In genomic region chr4:58944695-58945094, GRCm38 (mm10) we compare ENCODE assay signal across 13 mouse cellular contexts. TPM values are rescaled to one million over a fixed set of nuclear protein-coding genes. Genes with fewer than 3 reads are reported as not detected.
DNase-seq lines count a peak whose midpoint lies in the region; ATAC-seq and TF ChIP-seq lines count a peak whose summit lies in the region.
"Had no signal": no experiment of that assay in that cellular context is flagged by ENCODE, and none has a peak within 500 bp of the region (broad histone marks: within the 10 kb centered on the region; RNA-seq: fewer than 3 reads in every experiment).

No protein-coding gene starts in this region.

- intact Hi-C loops in gastrocnemius, postnatal 14 days (cut with DNase I; ENCODE audit: low total_unique reads) = no loop called here

- no peak for DNase-seq in hindbrain, embryonic 11.5 days (ENCODE audit: low spot score)
- no peak for DNase-seq in stomach, postnatal 0 days (ENCODE audit: low spot score)
- DNase-seq in c-Kit-positive CD71-positive TER-119-positive erythroid progenitor cells, embryonic 14.5 days (ENCODE audit: low spot score) = no peak
- no peak for DNase-seq in gastrocnemius, postnatal 14 days
- DNase-seq: kidney, adult 18-20 months; retina, postnatal 1 day had no signal

- H3K4me1 ChIP-seq in hindbrain, embryonic 12.5 days = peaks cover 11% of the 10 kb centered on the region
- no peaks in the 10 kb centered on the region for H3K4me1 ChIP-seq in hindbrain, embryonic 11.5 days (replicated peaks; ENCODE audit: control insufficient read depth, insufficient read depth, low read length)
- peaks cover 5% of the 10 kb centered on the region; the same call in 1 of the 2 replicates for H3K4me1 ChIP-seq in stomach, embryonic 14.5 days (ENCODE audit: control insufficient read depth, insufficient read depth, low read length)
- H3K4me1 ChIP-seq in stomach, postnatal 0 days (replicated peaks; ENCODE audit: control insufficient read depth, insufficient read depth) = peaks cover 2% of the 10 kb centered on the region; the same call in 1 of the 2 replicates
- peaks cover 14% of the 10 kb centered on the region; the same call in 1 of the 2 replicates for H3K4me1 ChIP-seq in midbrain, embryonic 12.5 days

- H3K4me3 ChIP-seq in hindbrain, embryonic 12.5 days = no peak overlapping the region
- no peak overlapping the region for H3K4me3 ChIP-seq in hindbrain, embryonic 11.5 days (ENCODE audit: low read depth, low read length)
- no peak overlapping the region for H3K4me3 ChIP-seq in stomach, embryonic 14.5 days (ENCODE audit: low read depth, low read length)
- no peak overlapping the region for H3K4me3 ChIP-seq in stomach, postnatal 0 days (ENCODE audit: low read depth, low read length)
- H3K4me3 ChIP-seq in midbrain, embryonic 12.5 days = no peak overlapping the region

- peak overlapping the region; percentile 87; the same call in 1 of the 2 replicates for H3K4me2 ChIP-seq in hindbrain, embryonic 12.5 days (replicated peaks)
- H3K4me2 ChIP-seq in hindbrain, embryonic 11.5 days (replicated peaks; ENCODE audit: low read depth, low read length) = no peak overlapping the region
- 0 out of 2 replicates have a peak overlapping the region, but pooled peaks have one; percentile 88 for H3K4me2 ChIP-seq in stomach, embryonic 14.5 days (replicated peaks; ENCODE audit: low read depth, low read length)
- no peak overlapping the region for H3K4me2 ChIP-seq in stomach, postnatal 0 days (replicated peaks; ENCODE audit: low read depth)
- peak overlapping the region; percentile 83; the same call in 1 of the 2 replicates for H3K4me2 ChIP-seq in midbrain, embryonic 12.5 days (replicated peaks)

- H3K9me3 ChIP-seq in hindbrain, embryonic 12.5 days (replicated peaks) = no peaks in the 10 kb centered on the region
- no peaks in the 10 kb centered on the region for H3K9me3 ChIP-seq in hindbrain, embryonic 11.5 days (ENCODE audit: control insufficient read depth, low read length)
- H3K9me3 ChIP-seq in stomach, embryonic 14.5 days (ENCODE audit: control insufficient read depth, low read depth, low read length) = no peaks in the 10 kb centered on the region
- H3K9me3 ChIP-seq in stomach, postnatal 0 days (ENCODE audit: control insufficient read depth, low read length) = no peaks in the 10 kb centered on the region
- H3K9me3 ChIP-seq in midbrain, embryonic 12.5 days = no peaks in the 10 kb centered on the region
- H3K9me3 ChIP-seq: heart, embryonic 13.5 days had no signal

- 66% methylated on average over 5 of the region's 5 CpGs for WGBS in hindbrain, embryonic 12.5 days
- 71% methylated on average over 5 of the region's 5 CpGs for WGBS in hindbrain, embryonic 11.5 days
- WGBS in stomach, embryonic 14.5 days = 63% methylated on average over 5 of the region's 5 CpGs
- WGBS in stomach, postnatal 0 days = 60% methylated on average over 5 of the region's 5 CpGs
- 69% methylated on average over 5 of the region's 5 CpGs for WGBS in midbrain, embryonic 12.5 days

- no peak for TF ChIP-seq CTCF in stomach, postnatal 0 days (IDR thresholded peaks at IDR 0.05; ENCODE audit: low read depth)

- no peaks in the 10 kb centered on the region for H3K36me3 ChIP-seq in hindbrain, embryonic 12.5 days
- H3K36me3 ChIP-seq in hindbrain, embryonic 11.5 days (ENCODE audit: control insufficient read depth, insufficient read depth, low read length) = no peaks in the 10 kb centered on the region
- no peaks in the 10 kb centered on the region; the same call in 1 of the 2 replicates for H3K36me3 ChIP-seq in stomach, embryonic 14.5 days (ENCODE audit: control insufficient read depth, insufficient read depth, low read length)
- H3K36me3 ChIP-seq in stomach, postnatal 0 days (ENCODE audit: control insufficient read depth, insufficient read depth, low read length) = no peaks in the 10 kb centered on the region
- H3K36me3 ChIP-seq in midbrain, embryonic 12.5 days = no peaks in the 10 kb centered on the region
- H3K36me3 ChIP-seq: heart, embryonic 13.5 days had no signal

- H3K9ac ChIP-seq in hindbrain, embryonic 12.5 days = no peak overlapping the region
- H3K9ac ChIP-seq in hindbrain, embryonic 11.5 days (ENCODE audit: low read depth, low read length) = no peak overlapping the region
- no peak overlapping the region for H3K9ac ChIP-seq in stomach, embryonic 14.5 days (replicated peaks; ENCODE audit: low read depth, low read length)
- no peak overlapping the region for H3K9ac ChIP-seq in stomach, postnatal 0 days (ENCODE audit: low read length)
- H3K9ac ChIP-seq in midbrain, embryonic 12.5 days (replicated peaks) = no peak overlapping the region

- ATAC-seq in hindbrain, embryonic 12.5 days (ENCODE audit: low FRiP score) = no peak
- no peak for ATAC-seq in hindbrain, embryonic 11.5 days (ENCODE audit: low FRiP score)
- no peak for ATAC-seq in stomach, embryonic 14.5 days (ENCODE audit: insufficient number of reproducible peaks, insufficient read depth, low FRiP score, low read depth)
- no peak for ATAC-seq in stomach, postnatal 0 days (ENCODE audit: low FRiP score, low TSS enrichment)
- no peak for ATAC-seq in midbrain, embryonic 12.5 days (ENCODE audit: low FRiP score, low read depth)
- ATAC-seq in activated CD4-positive, CD25-positive, alpha-beta regulatory T cell, adult 4 months = no peak

- no peaks in the 10 kb centered on the region for H3K27me3 ChIP-seq in hindbrain, embryonic 12.5 days
- no peaks in the 10 kb centered on the region for H3K27me3 ChIP-seq in hindbrain, embryonic 11.5 days (ENCODE audit: control insufficient read depth, insufficient read depth, low read length)
- H3K27me3 ChIP-seq in stomach, embryonic 14.5 days (ENCODE audit: control insufficient read depth, insufficient read depth, low read length) = no peaks in the 10 kb centered on the region
- H3K27me3 ChIP-seq in stomach, postnatal 0 days (ENCODE audit: control insufficient read depth, insufficient read depth, low read length) = no peaks in the 10 kb centered on the region
- peaks cover 17% of the 10 kb centered on the region for H3K27me3 ChIP-seq in midbrain, embryonic 12.5 days

- no peak for TF ChIP-seq EP300 in stomach, postnatal 0 days (optimal IDR thresholded peaks at IDR 0.05)

- H3K27ac ChIP-seq in hindbrain, embryonic 12.5 days = no peak overlapping the region
- H3K27ac ChIP-seq in hindbrain, embryonic 11.5 days (ENCODE audit: low read depth, low read length) = no peak overlapping the region
- H3K27ac ChIP-seq in stomach, embryonic 14.5 days (ENCODE audit: low read length) = no peak overlapping the region
- no peak overlapping the region for H3K27ac ChIP-seq in stomach, postnatal 0 days (replicated peaks)
- no peak overlapping the region for H3K27ac ChIP-seq in midbrain, embryonic 12.5 days (replicated peaks)
- H3K27ac ChIP-seq: heart, embryonic 13.5 days had no signal

RNA-seq across cellular contexts. Expression of gene Zkscan16, which starts 1.3 kb away (rescaled TPM):
- 1.1 TPM in 2 replicates for polyA plus RNA-seq in hindbrain, embryonic 12.5 days (2016; fragmentation: Nextera tagmentation; extraction: Ambion mirVana)
- 0.73 and 0.93 TPM in 2 replicates for polyA plus RNA-seq in hindbrain, embryonic 11.5 days (2014; fragmentation: Nextera tagmentation; extraction: Ambion mirVana)
- 0.68 and 1.2 TPM in 2 replicates for polyA plus RNA-seq in stomach, embryonic 14.5 days (2014; fragmentation: Nextera tagmentation; extraction: Ambion mirVana)
- 0.11 and 0.13 TPM in 2 replicates for polyA plus RNA-seq in stomach, postnatal 0 days (2015; fragmentation: Nextera tagmentation; extraction: Ambion mirVana)
- 1.1 TPM in 2 replicates for polyA plus RNA-seq in midbrain, embryonic 12.5 days (2016; fragmentation: Nextera tagmentation; extraction: Ambion mirVana)
- under 1 TPM; 0.16 to 0.18 TPM for total RNA-seq in gastrocnemius, postnatal 14 days (2021)
- not detected for polyA plus RNA-seq in activated CD4-positive, CD25-positive, alpha-beta regulatory T cell, adult 4 months (2017; shearing (Covaris generic))
- total RNA-seq: megakaryocyte progenitor cell, adult 5-6 weeks had no signal
- polyA plus RNA-seq: CD4-positive, CD25-positive, alpha-beta regulatory T cell, adult 4 months had no signal

RNA-seq across cellular contexts. Expression of gene Ecpas, which starts 32.1 kb away (rescaled TPM):
- polyA plus RNA-seq in hindbrain, embryonic 12.5 days (2016; fragmentation: Nextera tagmentation; extraction: Ambion mirVana) = 43.7 and 45.5 TPM in 2 replicates
- polyA plus RNA-seq in hindbrain, embryonic 11.5 days (2014; fragmentation: Nextera tagmentation; extraction: Ambion mirVana) = 41.9 and 43.4 TPM in 2 replicates
- 41.0 and 47.7 TPM in 2 replicates for polyA plus RNA-seq in stomach, embryonic 14.5 days (2014; fragmentation: Nextera tagmentation; extraction: Ambion mirVana)
- 13.4 and 13.6 TPM in 2 replicates for polyA plus RNA-seq in stomach, postnatal 0 days (2015; fragmentation: Nextera tagmentation; extraction: Ambion mirVana)
- 36.6 and 39.9 TPM in 2 replicates for polyA plus RNA-seq in midbrain, embryonic 12.5 days (2016; fragmentation: Nextera tagmentation; extraction: Ambion mirVana)
- 100 to 1,000 TPM; 206 to 221 TPM for total RNA-seq in gastrocnemius, postnatal 14 days (2021)
- 10 to 100 TPM; 24.3 to 25.1 TPM for polyA plus RNA-seq in activated CD4-positive, CD25-positive, alpha-beta regulatory T cell, adult 4 months (2017; shearing (Covaris generic))

RNA-seq across cellular contexts. Expression of gene Ptgr1, which starts 42.2 kb away (rescaled TPM):
- 15.0 and 15.5 TPM in 2 replicates for polyA plus RNA-seq in hindbrain, embryonic 12.5 days (2016; fragmentation: Nextera tagmentation; extraction: Ambion mirVana)
- polyA plus RNA-seq in hindbrain, embryonic 11.5 days (2014; fragmentation: Nextera tagmentation; extraction: Ambion mirVana) = 17.4 and 19.5 TPM in 2 replicates
- polyA plus RNA-seq in stomach, embryonic 14.5 days (2014; fragmentation: Nextera tagmentation; extraction: Ambion mirVana) = 63.4 and 67.3 TPM in 2 replicates
- polyA plus RNA-seq in stomach, postnatal 0 days (2015; fragmentation: Nextera tagmentation; extraction: Ambion mirVana) = 454 and 488 TPM in 2 replicates
- 11.4 and 12.0 TPM in 2 replicates for polyA plus RNA-seq in midbrain, embryonic 12.5 days (2016; fragmentation: Nextera tagmentation; extraction: Ambion mirVana)
- total RNA-seq in gastrocnemius, postnatal 14 days (2021) = 1 to 10 TPM; 3.4 to 3.7 TPM
- under 1 TPM; 0.62 to 0.80 TPM for polyA plus RNA-seq in activated CD4-positive, CD25-positive, alpha-beta regulatory T cell, adult 4 months (2017; shearing (Covaris generic))

RNA-seq across cellular contexts. Expression of gene Dnajc25, which starts 50.2 kb away (rescaled TPM):
- 7.5 and 8.6 TPM in 2 replicates for polyA plus RNA-seq in hindbrain, embryonic 12.5 days (2016; fragmentation: Nextera tagmentation; extraction: Ambion mirVana)
- 5.4 and 6.5 TPM in 2 replicates for polyA plus RNA-seq in hindbrain, embryonic 11.5 days (2014; fragmentation: Nextera tagmentation; extraction: Ambion mirVana)
- 14.4 and 16.9 TPM in 2 replicates for polyA plus RNA-seq in stomach, embryonic 14.5 days (2014; fragmentation: Nextera tagmentation; extraction: Ambion mirVana)
- polyA plus RNA-seq in stomach, postnatal 0 days (2015; fragmentation: Nextera tagmentation; extraction: Ambion mirVana) = 13.4 and 13.7 TPM in 2 replicates
- 6.5 and 10.1 TPM in 2 replicates for polyA plus RNA-seq in midbrain, embryonic 12.5 days (2016; fragmentation: Nextera tagmentation; extraction: Ambion mirVana)
- 10 to 100 TPM; 10.5 to 12.1 TPM for total RNA-seq in gastrocnemius, postnatal 14 days (2021)
- 1 to 10 TPM in 1 of 2 experiments, under 1 TPM in 1; 0.56 to 1.0 TPM for polyA plus RNA-seq in activated CD4-positive, CD25-positive, alpha-beta regulatory T cell, adult 4 months (2017; shearing (Covaris generic))

RNA-seq across cellular contexts. Expression of gene Gm20503, which starts 58.3 kb away (rescaled TPM):
- 11.7 and 14.6 TPM in 2 replicates for polyA plus RNA-seq in hindbrain, embryonic 12.5 days (2016; fragmentation: Nextera tagmentation; extraction: Ambion mirVana)
- polyA plus RNA-seq in hindbrain, embryonic 11.5 days (2014; fragmentation: Nextera tagmentation; extraction: Ambion mirVana) = 6.9 and 8.2 TPM in 2 replicates
- polyA plus RNA-seq in stomach, embryonic 14.5 days (2014; fragmentation: Nextera tagmentation; extraction: Ambion mirVana) = 10.2 and 11.8 TPM in 2 replicates
- polyA plus RNA-seq in stomach, postnatal 0 days (2015; fragmentation: Nextera tagmentation; extraction: Ambion mirVana) = 18.5 and 21.6 TPM in 2 replicates
- 8.4 and 10.3 TPM in 2 replicates for polyA plus RNA-seq in midbrain, embryonic 12.5 days (2016; fragmentation: Nextera tagmentation; extraction: Ambion mirVana)
- total RNA-seq in gastrocnemius, postnatal 14 days (2021) = 1 to 10 TPM in 1 of 2 experiments, not detected in 1; 2.2 TPM
- not detected for polyA plus RNA-seq in activated CD4-positive, CD25-positive, alpha-beta regulatory T cell, adult 4 months (2017; shearing (Covaris generic))
- polyA plus RNA-seq: CD4-positive, CD25-positive, alpha-beta regulatory T cell, adult 4 months had no signal

Comparison
In these comparisons a context has a peak if more than half of its experiments do, and no peak if none do; other contexts are left out.
1. H3K4me2 ChIP-seq: peak in hindbrain, embryonic 12.5 days (single experiment), stomach, embryonic 14.5 days (single experiment) and midbrain, embryonic 12.5 days (single experiment); none in hindbrain, embryonic 11.5 days (single experiment) and stomach, postnatal 0 days (single experiment).